Mouse (Mus musculus) heart, embryonic 11.5 days (tissue): ENCODE data around the gene Fam129a. TPM values are rescaled to one million over a fixed set of nuclear protein-coding genes. Genes with fewer than 3 reads are reported as not detected.

Experiments used
- ATAC-seq: fragments of 200-750 bp; cut with Nextera tagmentation; replicated peaks from 2 replicates; pipeline ENCODE4 v1.8.0; 2017; ENCODE audit warnings: moderate library complexity; ENCODE audit not compliant: insufficient number of reproducible peaks, low FRiP score, low TSS enrichment
- H3K27ac ChIP-seq: fragments of 300-500 bp; sonication (generic); 2 replicates; pipeline ENCODE4 v1.5.1; 2014; ENCODE audit warnings: mild to moderate bottlenecking, low read depth, low read length
- H3K27me3 ChIP-seq: fragments of 300-500 bp; sonication (generic); 2 replicates; pipeline ENCODE4 v1.6.1; 2014; ENCODE audit warnings: mild to moderate bottlenecking, low read length, mixed read lengths; ENCODE audit not compliant: control insufficient read depth, insufficient read depth
- H3K36me3 ChIP-seq: fragments of 300-500 bp; sonication (generic); 2 replicates; pipeline ENCODE4 v1.6.1; 2014; ENCODE audit warnings: mild to moderate bottlenecking, low read length, moderate library complexity, mixed read lengths; ENCODE audit not compliant: control insufficient read depth, insufficient read depth
- H3K4me1 ChIP-seq: fragments of 300-500 bp; sonication (generic); 2 replicates; pipeline ENCODE4 v1.6.1; 2014; ENCODE audit warnings: low read length; ENCODE audit not compliant: control insufficient read depth, insufficient read depth
- H3K4me2 ChIP-seq: fragments of 300-500 bp; sonication (generic); 2 replicates; pipeline ENCODE4 v1.6.1; 2014; ENCODE audit warnings: mild to moderate bottlenecking, moderate library complexity
- H3K4me3 ChIP-seq: fragments of 300-500 bp; sonication (generic); 2 replicates; pipeline ENCODE4 v1.5.1; 2014; ENCODE audit warnings: low read depth, low read length
- H3K9ac ChIP-seq: fragments of 300-500 bp; sonication (generic); 2 replicates; pipeline ENCODE4 v1.6.1; 2014; ENCODE audit warnings: mild to moderate bottlenecking, low read depth, low read length, moderate library complexity
- H3K9me3 ChIP-seq: fragments of 300-500 bp; sonication (generic); replicated peaks from 2 replicates; pipeline ENCODE4 v1.6.1; 2016; ENCODE audit warnings: low read length; ENCODE audit not compliant: control insufficient read depth
- WGBS: fragments of 180-500 bp; shearing (Covaris S2); extraction: QIAGEN DNeasy Blood & Tissue Kit; methylation state at CpG from one replicate; pipeline ENCODE4 v1.1.7; 2014; ENCODE audit not compliant: insufficient replicate concordance; 5-methylcytosine and 5-hydroxymethylcytosine counted together
- polyA plus RNA-seq: library from polyadenylated mRNA; unstranded; fragments of >200 nt; fragmentation: Nextera tagmentation; extraction: Ambion mirVana; gene quantifications from 2 replicates; pipeline ENCODE4 v1.2.1, GENCODE M21; 2014

The Fam129a gene
- polyA plus RNA-seq, 1 experiment from 2014 or later: 2.3 TPM

DNA sequence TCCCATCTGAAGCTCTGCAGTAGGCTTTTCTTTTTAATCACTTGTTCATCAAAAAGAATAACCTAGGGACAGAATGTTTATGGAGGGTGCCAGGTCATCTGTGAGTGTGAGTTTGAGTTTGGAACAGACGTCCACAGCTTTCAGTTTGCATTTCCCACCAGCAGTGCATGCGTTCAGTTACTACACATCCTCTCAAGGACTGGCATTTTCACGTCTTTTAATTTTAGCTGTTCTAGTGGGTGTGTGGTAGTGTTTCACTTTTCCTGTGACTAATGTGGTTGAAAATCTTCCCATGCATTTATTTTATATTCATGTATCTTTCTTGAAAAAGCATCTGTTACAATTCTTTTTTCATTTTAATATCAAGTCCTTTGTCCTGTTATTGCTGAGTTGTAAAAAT, 193.2 kb downstream of the Fam129a start:
- no peak overlapping the region for H3K9ac ChIP-seq
- no peaks in the 10 kb centered on the region for H3K27me3 ChIP-seq
- 65% methylated on average over 3 of the region's 3 CpGs for WGBS
- H3K36me3 ChIP-seq: peaks cover 2% of the 10 kb centered on the region; the same call in 1 of the 2 replicates
- H3K9me3 ChIP-seq: no peaks in the 10 kb centered on the region
- ATAC-seq: no peak
- no peak overlapping the region for H3K27ac ChIP-seq
- peaks cover 7% of the 10 kb centered on the region for H3K4me1 ChIP-seq
- no peak overlapping the region for H3K4me3 ChIP-seq
- no peak overlapping the region for H3K4me2 ChIP-seq

DNA sequence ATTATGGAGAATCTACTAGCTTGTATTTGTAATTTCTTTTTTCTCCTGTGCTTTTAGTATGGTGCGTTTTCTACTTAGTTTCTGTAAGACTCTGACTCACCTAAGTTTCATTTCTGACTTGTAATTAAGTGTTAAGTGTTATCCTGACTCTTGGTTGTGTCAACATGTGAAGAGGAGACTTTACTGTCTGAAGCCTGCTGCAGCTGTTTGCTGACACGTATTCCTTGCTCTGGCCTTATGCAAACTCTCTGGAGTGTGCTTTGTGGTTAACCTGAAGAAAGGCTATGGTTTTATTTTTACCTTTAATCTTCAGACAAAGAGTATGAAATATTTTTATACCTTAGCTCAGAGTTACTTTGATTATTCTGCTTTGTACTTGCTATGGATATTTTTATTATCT, 195.2 kb downstream of the Fam129a start:
- Histone ChIP-seq H3K36me3 (peaks cover 2% of the 10 kb centered on the region; the same call in 1 of the 2 replicates), H3K27me3 (no peaks in the 10 kb centered on the region), H3K4me3 (no peak overlapping the region), H3K9me3 (no peaks in the 10 kb centered on the region), H3K4me1 (peaks cover 7% of the 10 kb centered on the region), H3K27ac (no peak overlapping the region), H3K4me2 (no peak overlapping the region), H3K9ac (no peak overlapping the region)
- ATAC-seq: no peak
- WGBS: 75% methylated on average over 2 of the region's 2 CpGs

DNA sequence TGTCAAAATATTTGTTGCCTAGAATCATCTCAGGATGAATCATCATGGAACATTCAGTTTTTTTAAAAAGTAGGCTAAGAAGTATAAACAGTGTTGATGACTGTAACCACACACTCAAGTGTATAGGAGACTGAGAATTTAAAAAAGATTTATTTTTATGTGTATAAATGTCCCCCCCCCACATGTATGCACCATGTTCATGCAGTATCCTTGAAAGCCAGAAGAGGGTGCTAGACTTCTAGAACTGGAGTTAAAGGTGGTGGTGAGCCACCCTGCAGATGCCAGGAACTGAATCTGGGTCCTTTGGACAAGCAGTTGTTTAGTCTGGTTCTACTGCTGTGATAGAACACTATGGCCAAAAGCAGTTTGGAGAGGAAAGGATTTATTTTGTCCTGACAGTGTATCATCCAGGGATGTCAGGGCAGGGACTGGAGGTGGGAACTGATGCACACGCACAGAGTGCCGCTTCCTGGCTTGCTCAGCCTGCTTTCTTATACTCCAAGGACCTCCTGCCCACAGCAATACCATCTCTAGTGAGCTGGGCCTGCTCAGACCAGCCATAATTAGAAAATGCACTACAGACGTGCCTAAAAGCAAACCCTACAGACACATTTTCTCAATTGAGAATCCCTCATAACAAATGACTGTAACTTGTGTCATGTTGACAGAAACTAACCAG, 196.1 kb downstream of the Fam129a start:
- H3K27me3 ChIP-seq: no peaks in the 10 kb centered on the region
- no peak overlapping the region for H3K4me2 ChIP-seq
- no peaks in the 10 kb centered on the region for H3K36me3 ChIP-seq
- WGBS: 87% methylated on average over 3 of the region's 3 CpGs
- ATAC-seq: no peak
- no peaks in the 10 kb centered on the region for H3K9me3 ChIP-seq
- no peak overlapping the region for H3K9ac ChIP-seq
- peaks cover 7% of the 10 kb centered on the region for H3K4me1 ChIP-seq
- H3K27ac ChIP-seq: no peak overlapping the region
- no peak overlapping the region for H3K4me3 ChIP-seq

DNA sequence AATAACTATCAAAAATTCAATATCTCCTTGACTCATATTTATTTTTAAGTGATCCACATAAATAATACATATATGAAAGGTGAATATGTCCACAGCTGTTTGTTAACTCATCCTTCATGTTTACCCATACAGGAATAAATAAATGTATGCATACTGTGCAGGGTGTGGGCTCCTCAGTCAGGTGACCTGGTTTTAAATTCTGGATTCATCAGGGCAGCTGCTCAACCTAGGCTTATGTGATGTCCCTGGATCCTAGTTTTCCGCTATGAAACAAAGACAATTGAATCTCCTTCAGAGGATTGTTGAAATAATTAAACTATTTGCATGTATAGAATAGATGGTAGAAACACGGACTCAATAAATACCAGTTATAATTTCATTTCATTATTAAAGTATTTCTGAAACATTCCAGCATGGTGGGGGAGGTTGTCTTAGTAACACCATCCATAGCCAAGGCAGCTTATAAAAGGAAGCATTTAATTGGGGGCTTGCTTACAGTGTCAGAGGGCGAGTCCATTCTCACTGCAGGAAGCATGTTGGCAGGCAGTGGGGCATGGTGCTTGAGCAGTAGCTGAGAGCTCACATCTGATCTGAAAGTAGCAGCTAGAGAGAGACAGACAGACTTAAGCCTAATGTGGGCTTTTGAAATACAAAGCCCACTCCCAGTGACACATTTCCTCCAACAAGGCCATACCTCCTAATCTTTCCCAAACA, 198.4 kb downstream of the Fam129a start:
- Histone ChIP-seq H3K9me3 (no peaks in the 10 kb centered on the region), H3K4me2 (no peak overlapping the region), H3K27me3 (no peaks in the 10 kb centered on the region), H3K9ac (no peak overlapping the region), H3K4me3 (no peak overlapping the region), H3K4me1 (no peaks in the 10 kb centered on the region), H3K36me3 (no peaks in the 10 kb centered on the region), H3K27ac (no peak overlapping the region)
- ATAC-seq: no peak
- WGBS: 87% methylated on average over 3 of the region's 3 CpGs

Other genes with a start within 250 kb of the Fam129a start
- 228 and 296 TPM in 2 replicates for gene Ivns1abp, start 226.7 kb upstream of the Fam129a start, polyA plus RNA-seq
- gene Swt1, start 142.7 kb upstream of the Fam129a start, polyA plus RNA-seq: 19.6 and 27.7 TPM in 2 replicates
- 41.2 and 45.7 TPM in 2 replicates for gene Trmt1l, start 142.6 kb upstream of the Fam129a start, polyA plus RNA-seq
- 80.5 and 87.5 TPM in 2 replicates for gene Rnf2, start 70.2 kb upstream of the Fam129a start, polyA plus RNA-seq
- gene Edem3, start 184.2 kb downstream of the Fam129a start, polyA plus RNA-seq: 18.3 and 23.0 TPM in 2 replicates